Mouse (Mus musculus): ENCODE measurements around the gene Tor1b. TPM values are rescaled to one million over a fixed set of nuclear protein-coding genes. Genes with fewer than 3 reads are reported as not detected.
"Not testable (repeated sequence)": the region's sequence is repeated elsewhere in the genome, so short reads cannot be mapped to it uniquely, and the experiment has no call there.

Gene Tor1b
- polyA plus RNA-seq, 1 experiment: 34.2 TPM

- 76% methylated on average over 3 of the region's 3 CpGs for WGBS
- Histone ChIP-seq H3K4me3 (replicated peaks; ENCODE audit: control insufficient read depth, low read depth, low read length) (no peak overlapping the region), H3K27ac (ENCODE audit: control insufficient read depth, insufficient read depth, low read depth, low read length, poor library complexity) (no peak overlapping the region), H3K4me1 (ENCODE audit: control insufficient read depth, insufficient read depth, low read length) (peaks cover 5% of the 10 kb centered on the region)
- TF ChIP-seq CTCF (IDR thresholded peaks at IDR 0.05; ENCODE audit: control insufficient read depth, insufficient read depth, low read length): no peak
- no peak for TF ChIP-seq POLR2A (IDR thresholded peaks at IDR 0.05; ENCODE audit: borderline replicate concordance, control insufficient read depth, low read depth, low read length)
These were observed 16.0 kb upstream of the Tor1b start for GRCm38 (mm10) chr2:30936808-30937207.

GRCm38 (mm10) chr2:30937731-30938130, 15.0 kb upstream of the Tor1b start:
- WGBS: 60% methylated on average over 8 of the region's 8 CpGs
- TF ChIP-seq CTCF (IDR thresholded peaks at IDR 0.05; ENCODE audit: control insufficient read depth, insufficient read depth, low read length): no peak
- no peak for TF ChIP-seq POLR2A (IDR thresholded peaks at IDR 0.05; ENCODE audit: borderline replicate concordance, control insufficient read depth, low read depth, low read length)
- Histone ChIP-seq H3K4me3 (replicated peaks; ENCODE audit: control insufficient read depth, low read depth, low read length) (no peak overlapping the region), H3K27ac (ENCODE audit: control insufficient read depth, insufficient read depth, low read depth, low read length, poor library complexity) (no peak overlapping the region), H3K4me1 (ENCODE audit: control insufficient read depth, insufficient read depth, low read length) (peaks cover 5% of the 10 kb centered on the region)

- no peak overlapping the region for H3K4me3 ChIP-seq (replicated peaks; ENCODE audit: control insufficient read depth, low read depth, low read length)
- H3K27ac ChIP-seq (ENCODE audit: control insufficient read depth, insufficient read depth, low read depth, low read length, poor library complexity): no peak overlapping the region
- TF ChIP-seq CTCF (IDR thresholded peaks at IDR 0.05; ENCODE audit: control insufficient read depth, insufficient read depth, low read length) (no peak), POLR2A (IDR thresholded peaks at IDR 0.05; ENCODE audit: borderline replicate concordance, control insufficient read depth, low read depth, low read length) (no peak)
- WGBS: 62% methylated on average over 4 of the region's 4 CpGs
- H3K4me1 ChIP-seq (ENCODE audit: control insufficient read depth, insufficient read depth, low read length): peaks cover 5% of the 10 kb centered on the region
These were observed 14.2 kb upstream of the Tor1b start for GRCm38 (mm10) chr2:30938574-30938991.

GRCm38 (mm10) chr2:30941586-30941985, 11.2 kb upstream of the Tor1b start:
- no peak overlapping the region for H3K4me3 ChIP-seq (replicated peaks; ENCODE audit: control insufficient read depth, low read depth, low read length)
- no peak for TF ChIP-seq CTCF (IDR thresholded peaks at IDR 0.05; ENCODE audit: control insufficient read depth, insufficient read depth, low read length)
- TF ChIP-seq POLR2A (IDR thresholded peaks at IDR 0.05; ENCODE audit: borderline replicate concordance, control insufficient read depth, low read depth, low read length): no peak
- WGBS: 64% methylated on average over 5 of the region's 5 CpGs
- no peak overlapping the region for H3K27ac ChIP-seq (ENCODE audit: control insufficient read depth, insufficient read depth, low read depth, low read length, poor library complexity)
- H3K4me1 ChIP-seq (ENCODE audit: control insufficient read depth, insufficient read depth, low read length): peaks cover 2% of the 10 kb centered on the region; the same call in 1 of the 2 replicates

- H3K4me1 ChIP-seq (ENCODE audit: control insufficient read depth, insufficient read depth, low read length); H3K4me3 ChIP-seq (replicated peaks; ENCODE audit: control insufficient read depth, low read depth, low read length); H3K27ac ChIP-seq (ENCODE audit: control insufficient read depth, insufficient read depth, low read depth, low read length, poor library complexity): not testable (repeated sequence)
- 0 out of 2 replicates have a peak, but pooled peaks have one; percentile 1 for TF ChIP-seq CTCF (IDR thresholded peaks at IDR 0.05; ENCODE audit: control insufficient read depth, insufficient read depth, low read length)
- 5% methylated on average over 7 of the region's 7 CpGs for WGBS
These were observed 10.6 kb upstream of the Tor1b start for GRCm38 (mm10) chr2:30942116-30942515.

GRCm38 (mm10) chr2:30942603-30943011, 10.2 kb upstream of the Tor1b start:
- under 1% methylated on average over 16 of the region's 16 CpGs for WGBS
- TF ChIP-seq POLR2A (IDR thresholded peaks at IDR 0.05; ENCODE audit: borderline replicate concordance, control insufficient read depth, low read depth, low read length) (no peak), CTCF (IDR thresholded peaks at IDR 0.05; ENCODE audit: control insufficient read depth, insufficient read depth, low read length) (peak; percentile 96)
- no peak overlapping the region for H3K27ac ChIP-seq (ENCODE audit: control insufficient read depth, insufficient read depth, low read depth, low read length, poor library complexity)
- peak overlapping the region; percentile 82 for H3K4me3 ChIP-seq (replicated peaks; ENCODE audit: control insufficient read depth, low read depth, low read length)
- H3K4me1 ChIP-seq (ENCODE audit: control insufficient read depth, insufficient read depth, low read length): peaks cover 2% of the 10 kb centered on the region; the same call in 1 of the 2 replicates

- 40% methylated on average over 5 of the region's 5 CpGs for WGBS
- TF ChIP-seq CTCF (IDR thresholded peaks at IDR 0.05; ENCODE audit: control insufficient read depth, insufficient read depth, low read length) (no peak), POLR2A (IDR thresholded peaks at IDR 0.05; ENCODE audit: borderline replicate concordance, control insufficient read depth, low read depth, low read length) (no peak)
- peak overlapping the region; percentile 42 for H3K4me3 ChIP-seq (replicated peaks; ENCODE audit: control insufficient read depth, low read depth, low read length)
- H3K27ac ChIP-seq (ENCODE audit: control insufficient read depth, insufficient read depth, low read depth, low read length, poor library complexity): no peak overlapping the region
- H3K4me1 ChIP-seq (ENCODE audit: control insufficient read depth, insufficient read depth, low read length): no peaks in the 10 kb centered on the region; the same call in 1 of the 2 replicates
These were observed 319 bp upstream of the Tor1b start for GRCm38 (mm10) chr2:30952457-30952823.

- no peaks in the 10 kb centered on the region; the same call in 1 of the 2 replicates for H3K4me1 ChIP-seq (ENCODE audit: control insufficient read depth, insufficient read depth, low read length)
- peak overlapping the region; percentile 21 for H3K4me3 ChIP-seq (replicated peaks; ENCODE audit: control insufficient read depth, low read depth, low read length)
These were observed 2.0 kb downstream of the Tor1b start for GRCm38 (mm10) chr2:30954797-30955196.

GRCm38 (mm10) chr2:30957511-30957910, 4.8 kb downstream of the Tor1b start:
- no peak overlapping the region for H3K27ac ChIP-seq (ENCODE audit: control insufficient read depth, insufficient read depth, low read depth, low read length, poor library complexity)
- no peak overlapping the region for H3K4me3 ChIP-seq (replicated peaks; ENCODE audit: control insufficient read depth, low read depth, low read length)
- TF ChIP-seq POLR2A (IDR thresholded peaks at IDR 0.05; ENCODE audit: borderline replicate concordance, control insufficient read depth, low read depth, low read length): no peak
- no peak for TF ChIP-seq CTCF (IDR thresholded peaks at IDR 0.05; ENCODE audit: control insufficient read depth, insufficient read depth, low read length)
- WGBS: 86% methylated on average over 4 of the region's 4 CpGs
- H3K4me1 ChIP-seq (ENCODE audit: control insufficient read depth, insufficient read depth, low read length): no peaks in the 10 kb centered on the region; the same call in 1 of the 2 replicates

More at GRCm38 (mm10) chr2:30954797-30955196, 2.0 kb downstream of the Tor1b start:
- TF ChIP-seq POLR2A (IDR thresholded peaks at IDR 0.05; ENCODE audit: borderline replicate concordance, control insufficient read depth, low read depth, low read length) (no peak), CTCF (IDR thresholded peaks at IDR 0.05; ENCODE audit: control insufficient read depth, insufficient read depth, low read length) (no peak)
- H3K27ac ChIP-seq (ENCODE audit: control insufficient read depth, insufficient read depth, low read depth, low read length, poor library complexity): peak overlapping the region; percentile 13; the same call in 1 of the 2 replicates
- 22% methylated on average over 6 of the region's 6 CpGs for WGBS

All from bone marrow, adult 2 months (tissue).